19 mouse cellular contexts compared by ENCODE assay signal in genomic region chr2:180376730-180377129, GRCm38 (mm10). TPM values are rescaled to one million over a fixed set of nuclear protein-coding genes. Genes with fewer than 3 reads are reported as not detected.
"Had no signal": no experiment of that assay in that cellular context is flagged by ENCODE, and none has a peak within 500 bp of the region (broad histone marks: within the 10 kb centered on the region; RNA-seq: fewer than 3 reads in every experiment).

No protein-coding gene starts in this region.

- H3K4me3 ChIP-seq: midbrain, embryonic 10.5 days; midbrain, embryonic 13.5 days; neural tube, embryonic 12.5 days; stomach, embryonic 15.5 days had no signal

- H3K9ac ChIP-seq: liver, embryonic 14.5 days; lung, embryonic 14.5 days; midbrain, embryonic 13.5 days; neural tube, embryonic 12.5 days; stomach, embryonic 15.5 days had no signal

- H3K4me1 ChIP-seq: midbrain, embryonic 10.5 days; midbrain, embryonic 13.5 days; neural tube, embryonic 12.5 days; stomach, embryonic 15.5 days had no signal

- H3K9me3 ChIP-seq: midbrain, embryonic 10.5 days; midbrain, embryonic 13.5 days; neural tube, embryonic 12.5 days; stomach, embryonic 15.5 days had no signal

- ATAC-seq: midbrain, embryonic 13.5 days; midbrain, embryonic 16.5 days had no signal

- H3K36me3 ChIP-seq: midbrain, embryonic 10.5 days; midbrain, embryonic 13.5 days; neural tube, embryonic 12.5 days; stomach, embryonic 15.5 days had no signal

- H3K27me3 ChIP-seq: midbrain, embryonic 13.5 days; neural tube, embryonic 12.5 days; stomach, embryonic 15.5 days had no signal

- DNase-seq: lung, adult 18-20 months; lung, embryonic 14.5 days; lung, postnatal 10 days; lung, postnatal 4 days; right cerebral cortex, postnatal 14 days; thymus, adult 2 months; thymus, postnatal 25 days; thymus, postnatal 4 days had no signal

- H3K27ac ChIP-seq: liver, embryonic 14.5 days; midbrain, embryonic 10.5 days; midbrain, embryonic 13.5 days; neural tube, embryonic 12.5 days; stomach, embryonic 15.5 days; stomach, postnatal 0 days had no signal

- H3K4me2 ChIP-seq: lung, embryonic 14.5 days; midbrain, embryonic 13.5 days; neural tube, embryonic 12.5 days; stomach, embryonic 15.5 days had no signal

RNA-seq across cellular contexts. Expression of gene Gata5, which starts 42.2 kb away (rescaled TPM):
- total RNA-seq: megakaryocyte, adult 5-6 weeks; megakaryocyte-erythroid progenitor cell, adult 5-6 weeks; neutrophil, adult 5-6 weeks had no signal
- polyA plus RNA-seq: midbrain, embryonic 13.5 days; midbrain, embryonic 16.5 days; neural tube, embryonic 12.5 days; neural tube, embryonic 14.5 days had no signal
